Mouse (Mus musculus) small intestine, adult 2 months (tissue): Measurements from ENCODE around the gene Timp3.

Source experiments
- CTCF ChIP-seq: fragments of 200-500 bp; IDR thresholded peaks from 2 replicates; pipeline ENCODE4 v1.5.1; 2012; ENCODE audit warnings: low read depth, mild to moderate bottlenecking, control low read depth, inconsistent platforms, low read length, moderate library complexity, mixed read lengths; ENCODE audit not compliant: insufficient replicate concordance, insufficient read length; ENCODE audit errors: extremely low read depth
- POLR2A ChIP-seq: fragments of 200-500 bp; IDR thresholded peaks from 2 replicates; pipeline ENCODE4 v1.6.1; 2012; ENCODE audit warnings: low read depth, mild to moderate bottlenecking, control low read depth, inconsistent platforms, low read length, moderate library complexity

DNA sequence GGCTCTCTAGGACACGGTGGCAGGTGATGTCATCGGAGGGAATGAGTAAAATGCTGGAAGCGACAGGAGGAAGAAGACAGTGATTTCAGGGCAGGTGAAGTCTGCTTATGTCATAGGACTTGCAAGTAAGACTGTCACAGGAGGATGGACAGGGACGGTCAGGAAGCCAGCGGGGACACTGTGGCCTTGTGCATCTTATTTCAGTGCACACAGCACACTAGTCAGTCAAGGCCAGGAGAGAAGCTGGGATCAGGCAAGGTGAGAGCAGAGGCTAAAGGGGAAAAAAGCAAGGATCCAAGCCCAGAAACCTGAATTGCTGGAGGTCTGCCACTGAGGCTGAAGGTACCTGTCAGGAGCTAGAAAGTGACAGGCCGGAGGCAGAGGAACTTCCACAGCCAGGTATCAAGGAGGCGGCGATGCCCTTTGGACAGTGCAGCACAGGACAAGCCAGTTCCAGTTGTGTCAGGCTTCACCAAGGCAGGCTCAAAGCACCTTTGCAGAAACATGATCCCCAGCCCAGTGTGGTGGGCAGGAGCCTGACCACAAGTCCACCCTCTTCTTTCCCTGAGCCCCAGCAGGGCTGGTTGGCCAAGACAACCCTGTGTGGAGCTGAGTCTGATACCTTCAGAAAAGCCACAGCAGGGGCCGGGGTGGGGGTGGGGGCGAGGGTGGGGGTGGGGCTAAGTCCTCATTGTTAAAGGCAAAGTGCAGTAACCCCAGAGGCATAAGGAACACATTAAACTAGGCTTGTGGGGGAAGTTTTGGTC lies 5.4 kb upstream of the Timp3 start:
- TF ChIP-seq POLR2A (no peak), CTCF (no peak)
